Mouse (Mus musculus): ENCODE results near the gene Stk11. TPM values are rescaled to one million over a fixed set of nuclear protein-coding genes. Genes with fewer than 3 reads are reported as not detected.

Gene Stk11
- polyA plus RNA-seq, 1 experiment from 2014 or later = 24.6 TPM

GRCm38 (mm10) chr10:80076386-80076785, 39.2 kb upstream of the Stk11 start:
- Histone ChIP-seq H3K27me3 (ENCODE audit: control insufficient read depth, insufficient read depth, low read length) (no peaks in the 10 kb centered on the region), H3K27ac (no peak overlapping the region), H3K4me3 (replicated peaks; ENCODE audit: low read length) (no peak overlapping the region), H3K9ac (no peak overlapping the region), H3K9me3 (ENCODE audit: control insufficient read depth, low read length) (no peaks in the 10 kb centered on the region), H3K4me1 (replicated peaks; ENCODE audit: control insufficient read depth, insufficient read depth, low read length) (peaks cover 4% of the 10 kb centered on the region; the same call in 1 of the 2 replicates), H3K4me2 (replicated peaks) (no peak overlapping the region), H3K36me3 (replicated peaks; ENCODE audit: control insufficient read depth, insufficient read depth) (peaks cover 27% of the 10 kb centered on the region)
- no peak for ATAC-seq (ENCODE audit: low FRiP score)
- 95% methylated on average over 4 of the region's 4 CpGs for WGBS
- no peak for DNase-seq (ENCODE audit: low spot score)

DNA sequence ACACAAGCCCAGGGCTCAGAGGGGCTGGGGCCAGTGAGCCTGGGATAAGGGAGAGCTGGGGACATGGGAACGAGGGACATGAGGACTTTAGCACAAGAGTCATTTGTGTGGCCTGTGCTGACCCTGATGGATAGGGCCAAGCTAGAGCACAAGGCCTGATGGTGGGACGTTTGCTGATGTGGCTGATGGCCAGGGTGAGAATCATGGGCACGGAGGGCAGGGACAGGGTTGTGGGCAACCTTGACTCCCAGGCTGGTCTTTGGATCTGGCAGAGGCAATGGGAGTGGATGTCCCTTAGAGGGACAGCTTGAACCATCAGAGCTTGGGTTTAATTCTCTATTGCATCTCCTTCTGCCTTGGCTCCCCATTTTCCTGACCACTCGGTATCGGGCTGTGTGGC, 38.3 kb upstream of the Stk11 start:
- ATAC-seq (ENCODE audit: low FRiP score) (no peak), DNase-seq (ENCODE audit: low spot score) (no peak)
- Histone ChIP-seq H3K27me3 (ENCODE audit: control insufficient read depth, insufficient read depth, low read length) (no peaks in the 10 kb centered on the region), H3K4me2 (replicated peaks) (no peak overlapping the region), H3K4me3 (replicated peaks; ENCODE audit: low read length) (no peak overlapping the region), H3K9me3 (ENCODE audit: control insufficient read depth, low read length) (no peaks in the 10 kb centered on the region), H3K36me3 (replicated peaks; ENCODE audit: control insufficient read depth, insufficient read depth) (peaks cover 36% of the 10 kb centered on the region), H3K27ac (no peak overlapping the region), H3K4me1 (replicated peaks; ENCODE audit: control insufficient read depth, insufficient read depth, low read length) (no peaks in the 10 kb centered on the region), H3K9ac (no peak overlapping the region)
- 92% methylated on average over 5 of the region's 5 CpGs for WGBS

- H3K27me3 ChIP-seq (ENCODE audit: control insufficient read depth, insufficient read depth, low read length) = no peaks in the 10 kb centered on the region
- DNase-seq (ENCODE audit: low spot score) (no peak), ATAC-seq (ENCODE audit: low FRiP score) (no peak)
- H3K9me3 ChIP-seq (ENCODE audit: control insufficient read depth, low read length) = no peaks in the 10 kb centered on the region
- H3K27ac ChIP-seq = no peak overlapping the region
- no peak overlapping the region for H3K4me2 ChIP-seq (replicated peaks)
- 92% methylated on average over 1 of the region's 1 CpGs for WGBS
- no peaks in the 10 kb centered on the region for H3K4me1 ChIP-seq (replicated peaks; ENCODE audit: control insufficient read depth, insufficient read depth, low read length)
- peaks cover 44% of the 10 kb centered on the region for H3K36me3 ChIP-seq (replicated peaks; ENCODE audit: control insufficient read depth, insufficient read depth)
- H3K9ac ChIP-seq = no peak overlapping the region
- no peak overlapping the region for H3K4me3 ChIP-seq (replicated peaks; ENCODE audit: low read length)
These were observed 37.2 kb upstream of the Stk11 start for GRCm38 (mm10) chr10:80078366-80078765.

DNA sequence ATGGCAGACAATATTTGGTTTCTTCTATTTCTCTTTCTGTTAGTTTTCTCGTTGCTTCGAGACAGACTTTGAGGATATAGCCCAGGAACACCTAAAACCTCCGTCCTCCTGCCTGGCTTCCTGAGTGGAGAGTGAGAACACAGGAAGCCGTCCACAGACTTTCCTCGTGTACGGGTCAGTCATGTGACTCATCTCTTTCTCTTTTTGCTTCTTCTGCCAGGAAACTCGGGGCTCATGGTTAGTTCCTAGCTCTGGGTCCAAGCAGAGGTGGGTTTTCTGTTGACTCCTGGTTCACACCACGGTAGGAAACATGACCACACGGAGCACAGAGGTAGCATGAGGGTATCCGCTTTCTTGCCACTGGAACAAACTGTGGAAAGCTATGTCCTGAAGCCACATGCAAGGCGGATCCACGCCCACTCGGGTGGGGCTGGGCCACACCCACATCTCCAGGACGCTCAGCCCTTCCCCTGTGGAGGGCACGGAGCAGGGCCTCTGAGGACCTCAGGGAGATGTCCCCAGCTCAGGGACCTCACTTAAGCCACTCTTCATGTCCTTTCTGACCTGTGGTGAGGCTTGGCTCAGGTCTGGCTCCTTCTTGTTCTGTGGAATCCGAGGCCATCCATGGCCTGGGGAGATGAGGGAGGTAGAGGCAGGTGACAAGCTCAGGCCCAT, 35.1 kb upstream of the Stk11 start:
- H3K4me2 ChIP-seq (replicated peaks) = no peak overlapping the region
- no peak overlapping the region for H3K27ac ChIP-seq
- H3K9me3 ChIP-seq (ENCODE audit: control insufficient read depth, low read length) = no peaks in the 10 kb centered on the region
- H3K4me1 ChIP-seq (replicated peaks; ENCODE audit: control insufficient read depth, insufficient read depth, low read length) = no peaks in the 10 kb centered on the region
- 90% methylated on average over 16 of the region's 16 CpGs for WGBS
- no peak for DNase-seq (ENCODE audit: low spot score)
- peaks cover 59% of the 10 kb centered on the region for H3K36me3 ChIP-seq (replicated peaks; ENCODE audit: control insufficient read depth, insufficient read depth)
- H3K4me3 ChIP-seq (replicated peaks; ENCODE audit: low read length) = no peak overlapping the region
- no peak overlapping the region for H3K9ac ChIP-seq
- no peaks in the 10 kb centered on the region for H3K27me3 ChIP-seq (ENCODE audit: control insufficient read depth, insufficient read depth, low read length)
- ATAC-seq (ENCODE audit: low FRiP score) = no peak

GRCm38 (mm10) chr10:80081075-80081474, 34.5 kb upstream of the Stk11 start:
- Histone ChIP-seq H3K27me3 (ENCODE audit: control insufficient read depth, insufficient read depth, low read length) (no peaks in the 10 kb centered on the region), H3K9me3 (ENCODE audit: control insufficient read depth, low read length) (no peaks in the 10 kb centered on the region), H3K27ac (no peak overlapping the region), H3K4me3 (replicated peaks; ENCODE audit: low read length) (no peak overlapping the region), H3K36me3 (replicated peaks; ENCODE audit: control insufficient read depth, insufficient read depth) (peaks cover 59% of the 10 kb centered on the region), H3K9ac (no peak overlapping the region), H3K4me1 (replicated peaks; ENCODE audit: control insufficient read depth, insufficient read depth, low read length) (no peaks in the 10 kb centered on the region), H3K4me2 (replicated peaks) (no peak overlapping the region)
- 82% methylated on average over 3 of the region's 3 CpGs for WGBS
- DNase-seq (ENCODE audit: low spot score) (no peak), ATAC-seq (ENCODE audit: low FRiP score) (no peak)

- no peak overlapping the region for H3K4me3 ChIP-seq (replicated peaks; ENCODE audit: low read length)
- H3K9me3 ChIP-seq (ENCODE audit: control insufficient read depth, low read length) = no peaks in the 10 kb centered on the region
- no peak for ATAC-seq (ENCODE audit: low FRiP score)
- H3K27ac ChIP-seq = no peak overlapping the region
- 84% methylated on average over 9 of the region's 9 CpGs for WGBS
- peaks cover 46% of the 10 kb centered on the region for H3K36me3 ChIP-seq (replicated peaks; ENCODE audit: control insufficient read depth, insufficient read depth)
- H3K4me2 ChIP-seq (replicated peaks) = no peak overlapping the region
- no peaks in the 10 kb centered on the region for H3K27me3 ChIP-seq (ENCODE audit: control insufficient read depth, insufficient read depth, low read length)
- DNase-seq (ENCODE audit: low spot score) = no peak
- H3K4me1 ChIP-seq (replicated peaks; ENCODE audit: control insufficient read depth, insufficient read depth, low read length) = no peaks in the 10 kb centered on the region
- no peak overlapping the region for H3K9ac ChIP-seq
These were observed 30.7 kb upstream of the Stk11 start for GRCm38 (mm10) chr10:80084817-80085487.

DNA sequence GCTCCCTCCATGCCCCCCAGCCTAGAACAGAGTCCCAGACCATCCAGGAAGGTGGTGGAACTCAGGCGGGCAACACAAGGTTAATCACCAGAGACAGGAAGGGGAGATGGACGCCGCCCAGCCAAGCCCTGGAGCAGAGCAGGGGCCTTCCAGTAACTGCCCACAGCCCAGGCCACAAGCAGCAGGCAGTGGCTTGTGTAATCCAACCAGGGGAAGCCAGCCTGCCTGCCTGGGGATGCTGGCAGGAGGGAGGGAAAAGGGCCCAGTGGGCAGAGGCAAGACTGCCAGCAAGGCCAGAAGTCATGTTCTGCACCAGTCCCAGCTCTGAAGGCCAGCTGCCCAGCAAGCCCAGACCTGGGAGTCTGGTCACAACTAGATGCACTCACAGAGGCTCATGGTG, 28.8 kb upstream of the Stk11 start:
- no peak overlapping the region for H3K4me2 ChIP-seq (replicated peaks)
- H3K9ac ChIP-seq = no peak overlapping the region
- H3K27me3 ChIP-seq (ENCODE audit: control insufficient read depth, insufficient read depth, low read length) = no peaks in the 10 kb centered on the region
- no peak overlapping the region for H3K27ac ChIP-seq
- H3K9me3 ChIP-seq (ENCODE audit: control insufficient read depth, low read length) = no peaks in the 10 kb centered on the region
- H3K4me1 ChIP-seq (replicated peaks; ENCODE audit: control insufficient read depth, insufficient read depth, low read length) = no peaks in the 10 kb centered on the region
- DNase-seq (ENCODE audit: low spot score) (no peak), ATAC-seq (ENCODE audit: low FRiP score) (no peak)
- no peak overlapping the region for H3K4me3 ChIP-seq (replicated peaks; ENCODE audit: low read length)
- peaks cover 27% of the 10 kb centered on the region for H3K36me3 ChIP-seq (replicated peaks; ENCODE audit: control insufficient read depth, insufficient read depth)
- WGBS = 77% methylated on average over 3 of the region's 3 CpGs

DNA sequence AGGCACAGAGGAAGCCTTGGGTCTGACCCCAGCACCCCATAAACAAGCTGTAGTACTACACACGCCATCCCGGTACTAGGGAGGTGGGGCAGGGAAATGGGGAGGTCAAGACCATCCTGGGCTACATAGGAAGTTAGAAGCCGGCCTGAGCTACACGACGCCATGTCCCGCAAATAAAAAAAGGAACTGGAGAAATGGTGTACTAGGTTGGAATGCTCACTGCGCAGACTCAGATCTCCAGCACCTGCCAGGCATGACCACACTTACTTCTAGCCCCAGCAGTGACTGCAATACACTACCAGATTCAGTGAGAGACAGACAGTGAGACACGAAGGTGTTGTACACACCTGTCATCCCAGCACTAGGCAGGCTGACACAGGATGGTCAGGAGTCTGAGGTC, 28.1 kb upstream of the Stk11 start:
- Histone ChIP-seq H3K4me1 (replicated peaks; ENCODE audit: control insufficient read depth, insufficient read depth, low read length) (no peaks in the 10 kb centered on the region), H3K9me3 (ENCODE audit: control insufficient read depth, low read length) (no peaks in the 10 kb centered on the region), H3K36me3 (replicated peaks; ENCODE audit: control insufficient read depth, insufficient read depth) (peaks cover 22% of the 10 kb centered on the region), H3K27me3 (ENCODE audit: control insufficient read depth, insufficient read depth, low read length) (no peaks in the 10 kb centered on the region), H3K4me2 (replicated peaks) (no peak overlapping the region), H3K27ac (no peak overlapping the region), H3K4me3 (replicated peaks; ENCODE audit: low read length) (no peak overlapping the region), H3K9ac (no peak overlapping the region)
- no peak for DNase-seq (ENCODE audit: low spot score)
- no peak for ATAC-seq (ENCODE audit: low FRiP score)
- WGBS = 92% methylated on average over 8 of the region's 8 CpGs

DNA sequence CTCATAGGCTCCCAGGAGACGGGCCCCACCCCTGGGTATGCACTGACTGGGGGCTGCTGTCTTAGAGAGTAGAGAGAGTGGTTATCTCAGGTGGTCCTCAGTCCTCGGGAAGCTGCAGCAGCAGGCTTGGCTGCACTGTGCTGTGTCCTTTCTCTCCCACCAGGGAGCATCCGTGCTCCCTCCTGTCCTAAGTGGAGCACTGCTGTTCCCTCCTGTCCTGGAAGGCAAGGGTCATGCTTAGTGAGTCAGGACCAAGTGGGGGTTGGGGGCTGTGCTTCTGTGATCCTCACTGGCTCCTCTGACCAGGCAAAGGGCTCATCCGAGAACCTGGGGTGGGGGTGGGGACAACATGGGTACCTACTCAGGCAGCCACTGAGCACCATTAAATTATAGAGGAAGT, 26.5 kb upstream of the Stk11 start:
- no peak for DNase-seq (ENCODE audit: low spot score)

More for the DNA sequence above, 26.5 kb upstream of the Stk11 start:
- peaks cover 7% of the 10 kb centered on the region for H3K36me3 ChIP-seq (replicated peaks; ENCODE audit: control insufficient read depth, insufficient read depth)
- H3K9ac ChIP-seq = no peak overlapping the region
- H3K4me1 ChIP-seq (replicated peaks; ENCODE audit: control insufficient read depth, insufficient read depth, low read length) = no peaks in the 10 kb centered on the region
- no peaks in the 10 kb centered on the region for H3K27me3 ChIP-seq (ENCODE audit: control insufficient read depth, insufficient read depth, low read length)
- no peaks in the 10 kb centered on the region for H3K9me3 ChIP-seq (ENCODE audit: control insufficient read depth, low read length)
- no peak overlapping the region for H3K27ac ChIP-seq
- 0 out of 2 replicates have a peak, but pooled peaks have one; percentile 47 for ATAC-seq (ENCODE audit: low FRiP score)
- WGBS = 46% methylated on average over 4 of the region's 4 CpGs
- H3K4me2 ChIP-seq (replicated peaks) = no peak overlapping the region
- no peak overlapping the region for H3K4me3 ChIP-seq (replicated peaks; ENCODE audit: low read length)
